Mouse (Mus musculus): ENCODE results near the gene Filip1l. TPM values are rescaled to one million over a fixed set of nuclear protein-coding genes. Genes with fewer than 3 reads are reported as not detected.

The Filip1l gene
- total RNA-seq, 1 experiment from 2014 or later = 5.4 TPM

DNA sequence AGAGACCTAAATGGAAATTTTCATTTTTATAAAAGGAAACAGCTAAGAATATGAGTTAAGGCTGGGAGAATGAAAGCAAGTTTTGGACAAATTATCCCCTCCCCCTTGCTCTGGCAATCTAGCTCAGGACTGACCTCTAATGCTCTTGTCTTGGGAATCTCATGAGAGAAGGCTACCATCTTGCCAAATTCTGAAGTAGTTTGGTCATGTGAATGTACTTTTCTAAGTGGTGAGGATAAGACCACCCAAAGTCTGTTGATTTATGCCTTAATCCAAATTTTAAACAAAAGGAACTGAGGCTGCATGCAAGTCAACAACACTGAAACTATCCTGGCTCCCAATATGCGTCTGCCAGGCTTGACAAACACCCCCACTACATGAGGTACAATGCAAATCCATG lies 155.5 kb downstream of the Filip1l start:
- ATAC-seq (replicated peaks; ENCODE audit: low read depth, poor library complexity, severe bottlenecking) = no peak

DNA sequence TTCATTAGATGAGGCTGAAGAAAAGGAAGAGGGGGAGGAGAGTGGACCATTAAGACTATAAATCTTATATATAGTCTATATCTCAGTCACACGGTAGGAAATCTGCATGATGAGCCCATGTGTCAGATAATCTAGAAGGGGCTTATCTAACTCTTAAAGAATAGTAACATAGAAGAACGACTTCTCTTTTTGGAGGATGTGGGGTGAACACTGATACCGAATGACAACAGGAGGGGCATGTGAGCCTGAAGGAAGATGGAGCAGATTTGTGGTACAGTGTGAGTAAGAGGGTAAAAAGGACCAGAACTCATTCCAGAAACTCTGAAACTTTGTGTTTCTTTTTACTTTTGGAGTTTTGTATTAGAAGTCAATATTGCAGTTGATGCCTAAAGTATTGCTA lies 156.2 kb downstream of the Filip1l start:
- 0 out of 2 replicates have a peak, but pooled peaks have one; percentile 32 for ATAC-seq (replicated peaks; ENCODE audit: low read depth, poor library complexity, severe bottlenecking)

DNA sequence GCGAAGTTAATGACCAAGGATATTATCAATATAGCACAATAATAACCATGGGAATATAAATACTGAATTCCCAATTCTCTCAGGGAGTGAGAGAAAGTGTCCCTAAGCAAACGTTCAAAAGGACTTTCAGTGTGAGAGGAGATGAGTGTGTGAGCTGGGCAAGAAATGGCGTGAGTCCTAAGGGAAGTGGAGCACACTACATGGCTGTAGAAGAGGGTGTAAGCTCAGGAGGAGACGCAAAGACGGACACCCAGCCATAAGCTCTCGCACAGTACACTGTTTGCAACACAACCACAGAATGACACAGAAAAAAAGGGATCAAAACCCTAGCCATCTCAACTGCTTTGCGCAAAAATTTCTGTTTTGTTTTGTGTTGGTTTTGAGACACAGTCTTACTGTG lies 160.7 kb downstream of the Filip1l start:
- no peak for ATAC-seq (replicated peaks; ENCODE audit: low read depth, poor library complexity, severe bottlenecking)

DNA sequence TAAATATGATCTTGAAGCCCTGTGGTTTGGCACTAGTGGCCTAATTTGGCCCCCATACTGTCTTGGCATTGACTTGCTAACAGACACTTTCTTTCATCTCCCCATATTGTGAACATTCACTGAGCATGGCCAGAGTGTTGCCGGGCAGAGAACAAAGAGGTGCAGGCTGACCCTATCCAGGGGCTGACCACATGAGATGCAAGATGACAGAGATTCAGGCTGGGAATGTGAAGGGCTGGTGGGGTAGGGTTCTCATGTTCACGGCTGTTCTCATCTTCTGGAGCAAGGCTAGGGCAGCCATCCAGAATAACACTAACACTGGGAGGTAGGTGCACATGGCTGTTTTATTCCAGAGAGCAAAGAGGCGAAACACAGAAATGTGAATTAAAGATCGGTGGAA lies 161.5 kb downstream of the Filip1l start:
- no peak for ATAC-seq (replicated peaks; ENCODE audit: low read depth, poor library complexity, severe bottlenecking)

- no peak for ATAC-seq (replicated peaks; ENCODE audit: low read depth, poor library complexity, severe bottlenecking)
Measured at GRCm38 (mm10) chr16:57515636-57516035, 162.7 kb downstream of the Filip1l start.

DNA sequence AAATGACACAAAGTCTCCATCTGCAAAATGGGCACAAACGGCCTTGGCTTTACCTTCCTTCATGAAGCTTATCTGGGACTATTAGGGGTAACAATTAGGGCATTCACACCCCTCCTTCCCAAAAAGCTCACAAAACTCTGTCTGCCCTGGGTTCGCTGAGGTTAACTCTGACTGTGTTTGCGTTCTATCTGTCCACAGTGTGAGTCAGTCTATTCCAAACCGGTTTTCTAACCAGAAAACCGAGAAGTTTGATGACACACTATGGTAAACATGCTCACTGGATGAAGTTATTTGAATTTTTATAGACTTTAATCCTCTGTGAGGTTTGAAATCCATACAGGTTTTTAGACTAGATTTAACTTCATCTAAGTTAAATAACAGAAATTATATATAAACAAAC lies 172.2 kb downstream of the Filip1l start:
- no peak for ATAC-seq (replicated peaks; ENCODE audit: low read depth, poor library complexity, severe bottlenecking)

DNA sequence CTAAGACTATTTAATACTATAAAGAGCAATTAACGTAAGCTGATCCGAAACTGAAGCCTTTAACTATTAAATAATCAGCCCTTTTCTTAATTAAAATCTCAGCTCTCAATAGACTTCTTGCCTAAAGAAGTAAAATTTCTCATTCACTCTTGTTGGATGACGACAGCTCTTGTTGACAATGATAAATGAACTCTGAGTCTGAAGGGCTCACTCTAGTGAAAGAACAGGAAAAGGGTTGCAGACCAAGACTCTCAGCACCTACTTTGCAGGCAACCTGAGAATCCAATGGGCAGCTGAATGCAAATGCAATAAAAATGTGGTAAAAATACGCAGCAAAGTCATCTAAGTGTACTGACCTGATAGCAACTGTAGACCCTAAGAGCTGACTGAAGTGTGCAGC lies 172.6 kb downstream of the Filip1l start:
- no peak for ATAC-seq (replicated peaks; ENCODE audit: low read depth, poor library complexity, severe bottlenecking)

DNA sequence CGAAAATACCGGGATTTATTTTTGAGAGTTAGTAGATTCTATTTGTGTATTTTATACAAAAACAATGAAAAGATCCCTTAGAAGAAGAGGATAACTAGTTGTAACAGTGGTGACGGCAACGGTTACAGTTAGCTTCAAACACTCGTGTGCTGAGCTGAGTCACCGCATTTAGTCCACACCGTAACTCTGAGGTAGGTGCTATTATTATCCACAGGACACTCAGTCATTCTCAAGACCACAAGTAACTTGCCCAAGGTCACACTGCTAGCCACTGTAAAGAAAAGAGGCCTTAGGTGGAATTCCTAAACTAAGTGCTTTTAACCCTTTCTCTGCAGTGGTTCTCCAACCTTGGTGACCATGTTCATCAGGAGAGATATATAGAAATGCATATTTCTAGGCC lies 174.0 kb downstream of the Filip1l start:
- ATAC-seq (replicated peaks; ENCODE audit: low read depth, poor library complexity, severe bottlenecking) = no peak

DNA sequence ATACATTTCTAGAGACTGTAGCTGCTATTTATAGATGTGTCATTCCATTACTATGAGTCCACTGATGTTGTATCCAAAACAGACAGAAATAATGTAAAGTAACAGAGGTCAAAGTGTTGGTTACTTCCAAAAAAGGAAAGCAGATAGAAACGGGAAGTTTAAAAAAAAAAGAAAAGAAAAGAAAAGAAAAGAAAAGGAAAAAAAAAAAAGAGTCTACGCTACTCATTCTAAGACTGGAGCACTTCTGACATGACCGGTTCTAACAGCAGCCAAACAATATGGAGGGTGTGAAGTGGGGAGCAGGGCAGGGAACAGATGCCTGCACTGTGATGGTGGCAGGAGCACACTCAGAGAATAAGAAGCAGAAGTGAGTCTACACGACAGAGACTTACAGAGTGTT lies 175.6 kb downstream of the Filip1l start:
- 0 out of 2 replicates have a peak, but pooled peaks have one; percentile 45 for ATAC-seq (replicated peaks; ENCODE audit: low read depth, poor library complexity, severe bottlenecking)

GRCm38 (mm10) chr16:57530547-57530946 lies 177.7 kb downstream of the Filip1l start:
- ATAC-seq (replicated peaks; ENCODE audit: low read depth, poor library complexity, severe bottlenecking) = no peak

- no peak for ATAC-seq (replicated peaks; ENCODE audit: low read depth, poor library complexity, severe bottlenecking)
Measured at GRCm38 (mm10) chr16:57532081-57532493, 179.2 kb downstream of the Filip1l start.

GRCm38 (mm10) chr16:57534365-57534764 lies 181.5 kb downstream of the Filip1l start:
- ATAC-seq (replicated peaks; ENCODE audit: low read depth, poor library complexity, severe bottlenecking) = peak; percentile 64

DNA sequence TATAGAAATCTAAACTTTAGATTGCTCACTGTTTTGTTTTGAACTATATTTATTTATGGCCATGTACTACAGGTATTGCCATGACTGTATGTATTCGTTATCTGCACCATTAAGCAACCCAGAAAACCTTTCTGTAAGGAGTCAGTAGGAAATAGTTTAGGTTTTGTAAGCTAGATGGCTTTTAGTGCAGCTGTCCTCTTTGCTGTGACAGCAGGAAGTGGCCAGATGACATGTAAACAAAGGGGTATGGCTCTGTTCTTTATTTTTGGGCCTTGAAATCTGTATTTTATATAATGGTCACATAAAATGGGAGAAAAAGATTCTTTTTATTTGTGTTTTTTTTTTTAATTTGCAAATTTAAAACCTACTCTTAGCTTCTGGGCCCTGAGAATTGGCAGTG lies 181.9 kb downstream of the Filip1l start:
- no peak for ATAC-seq (replicated peaks; ENCODE audit: low read depth, poor library complexity, severe bottlenecking)

- peak; percentile 82 for ATAC-seq (replicated peaks; ENCODE audit: low read depth, poor library complexity, severe bottlenecking)
Measured at GRCm38 (mm10) chr16:57536511-57536910, 183.6 kb downstream of the Filip1l start.

GRCm38 (mm10) chr16:57543243-57543642 lies 190.3 kb downstream of the Filip1l start:
- no peak for ATAC-seq (replicated peaks; ENCODE audit: low read depth, poor library complexity, severe bottlenecking)

DNA sequence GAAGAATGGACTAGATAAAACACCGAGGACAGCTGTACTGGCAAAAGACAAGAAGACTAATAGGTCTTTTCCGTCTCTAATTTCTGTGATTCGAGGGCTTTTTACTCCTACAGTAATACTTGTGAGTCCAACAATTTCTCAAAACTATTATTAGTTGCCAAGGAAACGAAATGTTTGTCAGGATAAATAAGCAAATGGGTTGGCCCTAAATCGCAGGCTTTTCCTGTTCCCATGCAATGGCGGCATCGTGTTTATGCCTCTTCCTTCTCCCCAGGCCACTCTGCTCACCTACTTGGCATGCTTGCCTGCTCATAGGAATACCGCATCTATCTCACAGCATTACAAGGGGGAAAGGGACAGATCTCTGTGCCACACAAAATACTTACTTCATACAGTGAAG lies 191.5 kb downstream of the Filip1l start:
- ATAC-seq (replicated peaks; ENCODE audit: low read depth, poor library complexity, severe bottlenecking) = no peak

DNA sequence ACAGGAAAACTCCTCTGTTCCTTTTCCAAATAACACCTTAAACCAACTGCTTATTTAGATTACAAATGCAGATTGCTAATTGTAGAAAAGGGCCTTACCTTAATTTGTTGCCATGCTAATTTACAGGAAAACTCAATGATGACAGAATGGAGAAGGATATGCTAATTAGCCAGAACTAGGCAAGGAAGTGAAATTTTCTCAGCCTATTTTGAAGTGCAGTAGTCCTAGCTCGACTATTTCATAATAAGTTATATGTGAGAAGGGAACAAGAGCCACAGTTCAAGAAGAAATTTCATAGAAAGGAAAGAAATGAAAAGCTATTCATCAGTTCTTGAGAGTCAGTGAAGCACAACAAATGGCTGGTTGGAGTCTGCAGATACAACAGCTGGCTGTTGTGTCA lies 193.5 kb downstream of the Filip1l start:
- ATAC-seq (replicated peaks; ENCODE audit: low read depth, poor library complexity, severe bottlenecking) = 0 out of 2 replicates have a peak, but pooled peaks have one; percentile 28

GRCm38 (mm10) chr16:57548608-57549007 lies 195.7 kb downstream of the Filip1l start:
- ATAC-seq (replicated peaks; ENCODE audit: low read depth, poor library complexity, severe bottlenecking) = no peak

GRCm38 (mm10) chr16:57549061-57550037 lies 196.5 kb downstream of the Filip1l start:
- peak; percentile 71 for ATAC-seq (replicated peaks; ENCODE audit: low read depth, poor library complexity, severe bottlenecking)

GRCm38 (mm10) chr16:57550088-57550487 lies 197.2 kb downstream of the Filip1l start:
- ATAC-seq (replicated peaks; ENCODE audit: low read depth, poor library complexity, severe bottlenecking) = peak; percentile 67

DNA sequence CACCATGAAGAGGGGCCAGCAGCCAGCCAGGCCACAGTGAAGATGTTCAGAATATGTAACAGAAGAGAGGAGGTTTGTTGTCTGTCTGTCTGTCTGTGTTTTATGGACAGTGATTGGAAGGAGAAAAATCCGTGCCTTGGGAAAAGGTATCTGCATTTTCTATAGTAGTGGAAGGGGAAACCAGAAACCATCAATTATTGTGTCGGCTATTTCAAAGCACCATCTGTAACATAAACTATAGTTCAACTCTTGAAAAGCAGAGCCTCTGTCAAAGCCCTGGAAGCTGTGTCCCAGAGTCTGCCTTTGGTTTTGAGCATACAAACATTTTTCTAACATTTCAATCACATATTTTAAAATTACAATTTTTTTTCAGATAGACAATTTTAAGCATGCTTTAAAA lies 197.9 kb downstream of the Filip1l start:
- ATAC-seq (replicated peaks; ENCODE audit: low read depth, poor library complexity, severe bottlenecking) = no peak

- no peak for ATAC-seq (replicated peaks; ENCODE audit: low read depth, poor library complexity, severe bottlenecking)
Measured at GRCm38 (mm10) chr16:57551617-57552016, 198.7 kb downstream of the Filip1l start.
